Mouse (Mus musculus) limb, embryonic 10.5 days (tissue): Measurements from ENCODE around the gene Anp32e. TPM values are rescaled to one million over a fixed set of nuclear protein-coding genes. Genes with fewer than 3 reads are reported as not detected.
"Not testable (repeated sequence)": the region's sequence is repeated elsewhere in the genome, so short reads cannot be mapped to it uniquely, and the experiment has no call there.

Experiments
- DNase-seq: peaks from one replicate; pipeline ENCODE4 v3.0.0-alpha.2; 2017; ENCODE audit warnings: low spot score
- H3K27ac ChIP-seq: fragments of 300-500 bp; sonication (generic); 2 replicates; pipeline ENCODE4 v1.5.1; 2016; ENCODE audit warnings: mild to moderate bottlenecking
- H3K27me3 ChIP-seq: fragments of 300-500 bp; sonication (generic); 2 replicates; pipeline ENCODE4 v1.6.1; 2016; ENCODE audit warnings: low read depth, mild to moderate bottlenecking; ENCODE audit not compliant: poor library complexity, severe bottlenecking
- H3K36me3 ChIP-seq: fragments of 300-500 bp; sonication (generic); 2 replicates; pipeline ENCODE4 v1.6.1; 2016; ENCODE audit warnings: mild to moderate bottlenecking, moderate library complexity
- H3K4me1 ChIP-seq: fragments of 300-500 bp; sonication (generic); 2 replicates; pipeline ENCODE4 v1.6.1; 2016
- H3K4me3 ChIP-seq: fragments of 300-500 bp; sonication (generic); 2 replicates; pipeline ENCODE4 v1.5.1; 2016; ENCODE audit warnings: mild to moderate bottlenecking, moderate library complexity
- H3K9me3 ChIP-seq: fragments of 300-500 bp; sonication (generic); replicated peaks from 2 replicates; pipeline ENCODE4 v1.6.1; 2016; ENCODE audit warnings: mild to moderate bottlenecking
- WGBS: fragments of 180-500 bp; shearing (Covaris S2); methylation state at CpG from one replicate; pipeline ENCODE4 v1.1.7; 2016; 5-methylcytosine and 5-hydroxymethylcytosine counted together
- polyA plus RNA-seq: library from polyadenylated mRNA; unstranded; fragments of >200 nt; fragmentation: Nextera tagmentation; extraction: Ambion mirVana; gene quantifications from 2 replicates; pipeline ENCODE4 v1.2.1, GENCODE M21; 2016

The Anp32e gene
- polyA plus RNA-seq, 1 experiment from 2014 or later: 367 TPM

- Histone ChIP-seq H3K9me3 (no peaks in the 10 kb centered on the region), H3K4me3 (no peak overlapping the region), H3K4me1 (peaks cover 44% of the 10 kb centered on the region), H3K27ac (no peak overlapping the region), H3K27me3 (0 out of 2 replicates have a peak, but pooled peaks cover 5% of the 10 kb centered on the region), H3K36me3 (no peaks in the 10 kb centered on the region)
- WGBS: 52% methylated on average over 4 of the region's 4 CpGs
- DNase-seq: no peak
These were observed 21.4 kb upstream of the Anp32e start for GRCm38 (mm10) chr3:95907613-95908012.

- Histone ChIP-seq H3K4me3 (no peak overlapping the region), H3K4me1 (no peaks in the 10 kb centered on the region), H3K27ac (no peak overlapping the region), H3K36me3 (no peaks in the 10 kb centered on the region), H3K9me3 (no peaks in the 10 kb centered on the region), H3K27me3 (no peaks in the 10 kb centered on the region)
- no peak for DNase-seq
- 94% methylated on average over 4 of the region's 4 CpGs for WGBS
These were observed 14.3 kb upstream of the Anp32e start for GRCm38 (mm10) chr3:95914706-95915105.

GRCm38 (mm10) chr3:95916760-95917159, 12.3 kb upstream of the Anp32e start:
- whole genome bisulfite sequencing: 79% methylated on average over 7 of the region's 7 CpGs
- H3K27ac ChIP-seq: no peak overlapping the region
- H3K27me3 ChIP-seq: no peaks in the 10 kb centered on the region
- H3K4me3 ChIP-seq: no peak overlapping the region
- H3K36me3 ChIP-seq: no peaks in the 10 kb centered on the region
- no peak for DNase-seq
- H3K9me3 ChIP-seq: no peaks in the 10 kb centered on the region
- no peaks in the 10 kb centered on the region for H3K4me1 ChIP-seq

- not testable (repeated sequence) for H3K27ac ChIP-seq, H3K27me3 ChIP-seq, H3K4me3 ChIP-seq, H3K36me3 ChIP-seq, H3K9me3 ChIP-seq, H3K4me1 ChIP-seq, DNase-seq
- WGBS: 71% methylated on average over 2 of the region's 2 CpGs
These were observed 8.5 kb upstream of the Anp32e start for GRCm38 (mm10) chr3:95920532-95920931.

- WGBS: 94% methylated on average over 7 of the region's 7 CpGs
- not testable (repeated sequence) for H3K9me3 ChIP-seq, H3K36me3 ChIP-seq
These were observed 5.6 kb upstream of the Anp32e start for GRCm38 (mm10) chr3:95923429-95923828.

GRCm38 (mm10) chr3:95924185-95924584, 4.9 kb upstream of the Anp32e start:
- Histone ChIP-seq H3K9me3 (no peaks in the 10 kb centered on the region), H3K4me3 (no peak overlapping the region), H3K36me3 (no peaks in the 10 kb centered on the region), H3K27ac (no peak overlapping the region), H3K27me3 (no peaks in the 10 kb centered on the region), H3K4me1 (0 out of 2 replicates have a peak, but pooled peaks cover 4% of the 10 kb centered on the region)
- no peak for DNase-seq
- 73% methylated on average over 4 of the region's 4 CpGs for WGBS

More at GRCm38 (mm10) chr3:95923429-95923828, 5.6 kb upstream of the Anp32e start:
- not testable (repeated sequence) for H3K27ac ChIP-seq, H3K4me3 ChIP-seq, H3K4me1 ChIP-seq, DNase-seq, H3K27me3 ChIP-seq

- 89% methylated on average over 5 of the region's 5 CpGs for WGBS
- no peaks in the 10 kb centered on the region for H3K36me3 ChIP-seq
- DNase-seq: no peak
These were observed 4.0 kb upstream of the Anp32e start for GRCm38 (mm10) chr3:95925087-95925486.

GRCm38 (mm10) chr3:95928261-95928657, 787 bp upstream of the Anp32e start:
- Histone ChIP-seq H3K4me3 (peak overlapping the region; percentile 95), H3K4me1 (peaks cover 10% of the 10 kb centered on the region; the same call in 1 of the 2 replicates), H3K36me3 (peaks cover 15% of the 10 kb centered on the region), H3K27me3 (no peaks in the 10 kb centered on the region), H3K27ac (peak overlapping the region; percentile 96), H3K9me3 (no peaks in the 10 kb centered on the region)
- 72% methylated on average over 6 of the region's 6 CpGs for WGBS
- DNase-seq: no peak

More at GRCm38 (mm10) chr3:95925087-95925486, 4.0 kb upstream of the Anp32e start:
- no peaks in the 10 kb centered on the region for H3K27me3 ChIP-seq
- no peak overlapping the region for H3K4me3 ChIP-seq
- H3K9me3 ChIP-seq: no peaks in the 10 kb centered on the region
- H3K4me1 ChIP-seq: 0 out of 2 replicates have a peak, but pooled peaks cover 4% of the 10 kb centered on the region
- no peak overlapping the region for H3K27ac ChIP-seq

- peaks cover 10% of the 10 kb centered on the region; the same call in 1 of the 2 replicates for H3K4me1 ChIP-seq
- peaks cover 31% of the 10 kb centered on the region for H3K36me3 ChIP-seq
- H3K4me3 ChIP-seq: peak overlapping the region; percentile 95
- H3K27me3 ChIP-seq: no peaks in the 10 kb centered on the region
- WGBS: under 1% methylated on average over 105 of the region's 105 CpGs
- peak overlapping the region; percentile 96 for H3K27ac ChIP-seq
- H3K9me3 ChIP-seq: no peaks in the 10 kb centered on the region
- DNase-seq: peak; percentile 78
These were observed 780 bp downstream of the Anp32e start for GRCm38 (mm10) chr3:95929581-95930470.

GRCm38 (mm10) chr3:95930471-95930789, 1.4 kb downstream of the Anp32e start:
- WGBS: 4% methylated on average over 5 of the region's 5 CpGs
- DNase-seq: peak; percentile 41

GRCm38 (mm10) chr3:95931471-95931870, 2.4 kb downstream of the Anp32e start:
- 98% methylated on average over 1 of the region's 1 CpGs for WGBS
- Histone ChIP-seq H3K36me3 (peaks cover 46% of the 10 kb centered on the region), H3K9me3 (no peaks in the 10 kb centered on the region), H3K4me1 (peaks cover 10% of the 10 kb centered on the region; the same call in 1 of the 2 replicates), H3K4me3 (peak overlapping the region; percentile 95), H3K27ac (no peak overlapping the region), H3K27me3 (no peaks in the 10 kb centered on the region)
- DNase-seq: no peak

More at GRCm38 (mm10) chr3:95930471-95930789, 1.4 kb downstream of the Anp32e start:
- Histone ChIP-seq H3K27ac (peak overlapping the region; percentile 96), H3K9me3 (no peaks in the 10 kb centered on the region), H3K27me3 (no peaks in the 10 kb centered on the region), H3K4me3 (peak overlapping the region; percentile 95), H3K4me1 (peaks cover 10% of the 10 kb centered on the region; the same call in 1 of the 2 replicates), H3K36me3 (peaks cover 37% of the 10 kb centered on the region)

- H3K27me3 ChIP-seq: no peaks in the 10 kb centered on the region
- H3K9me3 ChIP-seq: no peaks in the 10 kb centered on the region
- peaks cover 10% of the 10 kb centered on the region; the same call in 1 of the 2 replicates for H3K4me1 ChIP-seq
- 71% methylated on average over 1 of the region's 1 CpGs for WGBS
- no peak for DNase-seq
- peaks cover 52% of the 10 kb centered on the region for H3K36me3 ChIP-seq
- no peak overlapping the region; the same call in 1 of the 2 replicates for H3K4me3 ChIP-seq
- H3K27ac ChIP-seq: no peak overlapping the region
These were observed 3.1 kb downstream of the Anp32e start for GRCm38 (mm10) chr3:95932157-95932556.

GRCm38 (mm10) chr3:95932566-95932965, 3.5 kb downstream of the Anp32e start:
- no peak overlapping the region for H3K27ac ChIP-seq
- H3K36me3 ChIP-seq: peaks cover 57% of the 10 kb centered on the region
- DNase-seq: no peak
- 94% methylated on average over 7 of the region's 7 CpGs for WGBS
- no peaks in the 10 kb centered on the region for H3K27me3 ChIP-seq
- H3K4me1 ChIP-seq: peaks cover 10% of the 10 kb centered on the region; the same call in 1 of the 2 replicates
- no peak overlapping the region for H3K4me3 ChIP-seq
- no peaks in the 10 kb centered on the region for H3K9me3 ChIP-seq
